Mouse (Mus musculus): Measurements from ENCODE around the gene Rsad1.

Gene Rsad1

DNA sequence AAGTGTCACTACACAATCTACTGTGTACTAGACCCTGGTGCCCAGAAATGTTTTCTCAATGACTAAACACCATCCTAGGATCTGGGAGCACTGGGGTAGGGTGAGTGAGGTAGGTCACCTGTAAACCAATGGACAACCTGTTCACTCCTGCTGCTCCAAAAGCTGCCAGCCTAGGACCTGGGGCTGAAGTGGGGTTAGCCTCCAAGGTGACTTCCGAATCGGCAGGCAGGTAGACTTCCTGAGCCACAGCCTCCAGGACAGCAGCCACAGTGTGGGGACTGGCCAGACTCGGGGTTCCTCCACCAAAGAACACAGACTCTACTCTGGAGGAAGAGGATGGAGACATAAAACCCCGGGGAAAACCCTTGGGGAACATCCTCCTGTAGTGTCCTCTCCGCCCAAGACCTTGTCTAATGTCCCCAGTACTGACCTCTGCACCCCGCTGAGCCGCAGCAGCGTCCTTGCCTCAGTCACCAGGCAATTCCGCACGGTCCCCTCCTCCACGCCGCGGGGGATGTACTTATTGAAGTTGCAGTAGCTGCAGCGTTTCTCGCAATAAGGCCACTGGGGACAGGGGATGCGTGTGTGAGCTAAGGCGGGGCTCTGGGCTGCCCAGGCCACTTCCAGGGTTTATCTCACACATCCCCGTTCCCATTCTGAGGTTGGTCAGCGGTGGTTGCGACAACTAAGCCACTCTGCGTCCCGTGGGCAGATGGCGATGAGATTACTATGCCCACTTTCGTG, 842 bp downstream of the Rsad1 start:
- no peak for DNase-seq (ENCODE audit: low spot score)

DNA sequence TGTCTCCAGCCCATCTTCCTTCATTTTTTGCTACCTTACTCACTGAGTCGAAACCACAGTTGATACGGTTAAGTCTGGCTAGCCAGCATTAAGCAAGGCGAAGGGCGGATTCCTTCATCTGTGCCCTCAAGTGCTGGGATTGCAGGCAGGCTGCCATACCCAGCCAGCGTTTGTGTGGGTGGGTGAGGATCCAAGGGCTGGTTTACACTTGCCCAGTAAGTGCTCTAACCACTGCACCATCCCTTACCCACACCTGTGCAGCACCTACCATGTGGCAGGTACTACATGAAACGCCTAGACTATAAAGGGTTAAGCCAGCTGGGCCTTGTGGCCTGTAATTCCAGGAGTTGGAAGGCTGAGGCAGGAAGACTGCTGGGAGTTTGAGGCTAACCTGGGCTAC, 1.8 kb downstream of the Rsad1 start:
- DNase-seq (ENCODE audit: low spot score) = no peak

DNA sequence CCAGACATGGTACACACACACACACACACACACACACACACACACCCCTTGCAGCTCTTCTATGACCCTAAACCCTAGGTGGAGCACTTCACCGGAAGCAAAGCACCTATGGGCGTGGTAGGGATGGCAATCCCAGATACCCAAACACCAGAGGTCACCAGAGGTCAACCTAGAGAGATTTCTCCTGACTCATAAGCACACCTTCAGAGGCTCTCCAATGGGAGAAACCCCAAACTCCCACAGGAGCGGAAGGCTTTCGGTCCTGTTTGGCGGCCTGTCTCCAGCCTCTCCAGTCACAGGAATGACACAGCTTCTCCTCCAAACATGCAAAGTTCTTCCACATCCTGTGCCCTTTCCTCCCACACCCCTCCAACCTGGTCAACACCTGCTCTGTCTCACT, 2.7 kb downstream of the Rsad1 start:
- no peak for DNase-seq (ENCODE audit: low spot score)

DNA sequence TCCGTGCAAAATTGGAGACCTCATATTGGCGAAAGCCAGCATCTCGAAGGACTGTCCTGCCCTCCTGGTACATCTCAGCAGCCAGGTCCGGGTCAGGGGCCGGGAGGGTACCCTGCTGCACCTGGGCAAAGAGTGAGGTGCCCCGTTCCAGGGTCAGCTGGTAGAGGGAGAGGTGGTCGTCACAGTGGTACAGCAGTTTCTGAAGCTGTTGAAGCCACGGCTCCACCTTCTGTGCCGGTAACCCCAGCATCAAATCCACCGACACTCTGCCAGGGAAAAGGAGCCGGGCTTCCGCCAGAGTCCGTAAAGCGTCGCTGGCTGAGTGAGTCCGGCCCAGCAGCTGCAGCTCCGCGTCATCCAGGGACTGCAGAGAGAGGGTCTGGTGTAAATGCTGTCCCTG, 4.6 kb downstream of the Rsad1 start:
- no peak for DNase-seq (ENCODE audit: low spot score)

DNA sequence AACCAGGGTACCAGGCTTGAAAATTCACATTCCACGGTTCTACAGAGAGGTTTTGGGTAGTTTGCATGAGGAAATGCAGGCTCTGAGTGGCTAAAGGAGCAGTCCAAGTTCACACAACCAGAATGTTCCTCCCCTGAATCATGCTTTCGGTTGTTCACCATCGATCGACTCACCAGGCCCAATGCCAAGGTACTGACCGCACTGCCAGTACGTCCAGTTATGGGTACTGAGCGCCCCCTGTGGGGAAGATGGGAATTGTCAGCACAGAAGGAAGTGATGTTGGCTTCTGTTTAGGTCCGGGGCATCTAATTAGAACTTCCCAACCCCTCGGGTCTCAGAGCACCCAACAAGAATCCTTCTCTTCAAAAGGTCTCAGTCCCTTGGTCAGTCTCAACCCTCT, 5.1 kb downstream of the Rsad1 start:
- DNase-seq (ENCODE audit: low spot score) = peak; percentile 91

DNA sequence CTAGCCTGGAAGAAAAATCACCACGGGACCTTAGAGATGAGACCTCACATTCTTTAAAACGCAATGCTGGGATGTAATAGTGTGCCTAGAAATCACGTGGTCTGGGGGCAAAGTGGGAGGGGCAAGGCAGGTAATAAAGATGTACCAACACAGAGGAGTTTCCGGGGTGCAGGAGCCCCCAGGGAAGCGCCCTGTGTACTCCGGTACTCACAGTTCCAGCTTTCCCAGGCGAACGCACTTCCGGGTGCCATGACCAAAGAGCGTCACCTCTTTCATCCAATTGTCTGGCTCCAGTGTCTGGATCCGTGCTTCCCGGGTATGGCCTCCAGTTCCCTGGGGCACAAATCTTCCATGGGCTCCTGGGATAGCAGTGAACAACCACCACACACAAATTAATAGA, 5.7 kb downstream of the Rsad1 start:
- DNase-seq (ENCODE audit: low spot score) = no peak

DNA sequence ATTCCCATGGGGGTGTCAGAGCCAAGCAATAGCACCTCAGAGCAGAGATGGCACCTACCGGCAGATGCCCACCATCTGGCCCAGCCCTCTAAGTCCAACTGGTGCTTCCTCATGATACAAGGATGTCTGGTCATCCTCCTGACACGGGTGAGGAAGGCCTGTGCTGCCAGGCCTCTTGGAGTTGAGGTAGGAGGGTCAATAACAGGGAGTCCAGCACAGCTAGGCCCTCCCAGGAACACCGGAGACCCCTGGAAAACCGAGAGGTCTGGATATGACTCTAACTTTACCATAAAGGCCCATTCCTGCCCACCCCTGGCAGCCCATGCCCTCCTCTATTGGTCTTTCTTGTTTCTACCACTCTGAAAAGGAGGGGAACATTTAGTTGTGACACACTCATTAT, 6.7 kb downstream of the Rsad1 start:
- DNase-seq (ENCODE audit: low spot score) = no peak

DNA sequence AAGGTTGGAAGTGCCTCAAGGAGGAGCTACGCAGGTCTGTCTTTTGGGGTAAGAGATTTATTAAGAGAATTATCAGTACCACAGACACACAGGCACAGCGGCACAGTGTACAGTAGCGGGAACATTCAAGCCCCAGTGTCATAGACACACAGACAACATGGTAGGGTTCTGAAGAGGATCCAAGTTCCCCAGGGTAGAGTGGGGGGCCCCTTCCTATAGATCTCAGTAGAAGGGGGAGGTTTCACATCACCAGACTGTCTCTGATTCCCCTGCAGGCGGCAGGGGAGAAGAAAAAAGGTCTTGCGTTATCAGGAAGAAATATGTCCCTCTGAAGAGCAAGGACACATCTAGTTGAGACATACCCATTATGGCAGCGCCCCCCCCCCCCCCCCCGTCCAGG, 9.3 kb downstream of the Rsad1 start:
- no peak for DNase-seq (ENCODE audit: low spot score)

DNA sequence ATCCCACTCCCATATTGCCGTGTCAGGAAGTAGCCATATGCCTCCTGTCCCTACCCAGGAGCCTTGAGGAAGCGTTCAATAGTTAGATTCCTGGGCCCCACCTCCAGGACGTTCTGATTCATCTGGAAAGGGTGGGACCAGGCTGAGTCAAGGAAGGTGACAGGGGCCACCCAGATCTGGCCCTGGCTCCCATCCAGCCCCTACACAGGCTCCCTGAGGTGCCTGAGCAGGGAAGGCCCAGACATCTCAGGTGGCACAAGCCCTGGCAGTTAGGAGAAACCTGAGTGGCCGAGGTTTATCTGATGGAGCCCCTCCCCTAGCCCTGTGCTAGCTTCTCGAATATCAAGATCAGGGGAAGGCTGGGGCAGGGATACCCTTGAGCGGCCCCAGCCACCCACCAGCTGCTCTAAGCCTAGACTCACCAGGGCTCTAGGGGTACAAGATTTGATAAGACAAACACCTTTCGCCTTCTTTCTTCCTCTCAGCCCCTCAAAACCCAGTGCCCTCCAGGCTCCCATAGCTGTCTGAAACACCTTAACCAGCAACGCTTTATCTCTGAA, 10.2 kb downstream of the Rsad1 start:
- no peak for DNase-seq (ENCODE audit: low spot score)

DNA sequence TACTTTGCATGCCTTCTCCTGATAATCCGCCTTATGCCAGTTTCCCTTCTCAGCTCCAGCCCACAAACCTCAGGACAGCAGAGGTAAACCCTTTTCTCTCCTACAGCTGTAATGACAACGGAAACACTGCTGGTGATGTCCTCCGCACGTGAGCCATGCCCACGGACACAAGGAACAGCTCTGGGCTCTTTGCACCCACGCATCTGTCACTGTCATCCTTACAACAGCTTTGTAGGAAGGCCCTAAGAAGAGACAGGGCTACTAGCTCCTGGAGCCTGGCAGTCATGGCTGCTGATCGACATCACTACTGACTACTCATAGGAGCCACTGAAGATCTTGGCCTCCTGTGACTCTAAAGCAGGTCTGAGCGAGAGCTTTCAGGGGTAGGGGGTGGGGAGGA, 15.9 kb downstream of the Rsad1 start:
- no peak for DNase-seq (ENCODE audit: low spot score)

DNA sequence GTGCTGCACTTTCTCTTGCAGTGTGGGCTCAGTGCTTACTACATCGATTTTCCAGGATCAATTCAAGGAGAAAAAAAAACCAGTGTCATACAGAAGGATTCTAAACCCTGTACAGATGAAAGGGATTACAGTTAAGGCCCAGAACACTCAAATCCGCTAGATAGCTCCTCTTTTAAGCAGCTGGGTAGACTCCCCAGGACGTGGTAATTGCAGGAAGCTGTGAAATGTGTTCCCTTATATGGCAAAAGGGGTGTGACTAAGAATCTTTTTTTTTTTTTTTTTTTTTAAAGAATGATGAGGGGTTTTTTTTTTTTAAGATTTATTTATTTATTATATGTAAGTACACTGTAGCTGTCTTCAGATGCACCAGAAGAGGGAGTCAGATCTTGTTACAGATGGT, 20.2 kb downstream of the Rsad1 start:
- DNase-seq (ENCODE audit: low spot score) = no peak

DNA sequence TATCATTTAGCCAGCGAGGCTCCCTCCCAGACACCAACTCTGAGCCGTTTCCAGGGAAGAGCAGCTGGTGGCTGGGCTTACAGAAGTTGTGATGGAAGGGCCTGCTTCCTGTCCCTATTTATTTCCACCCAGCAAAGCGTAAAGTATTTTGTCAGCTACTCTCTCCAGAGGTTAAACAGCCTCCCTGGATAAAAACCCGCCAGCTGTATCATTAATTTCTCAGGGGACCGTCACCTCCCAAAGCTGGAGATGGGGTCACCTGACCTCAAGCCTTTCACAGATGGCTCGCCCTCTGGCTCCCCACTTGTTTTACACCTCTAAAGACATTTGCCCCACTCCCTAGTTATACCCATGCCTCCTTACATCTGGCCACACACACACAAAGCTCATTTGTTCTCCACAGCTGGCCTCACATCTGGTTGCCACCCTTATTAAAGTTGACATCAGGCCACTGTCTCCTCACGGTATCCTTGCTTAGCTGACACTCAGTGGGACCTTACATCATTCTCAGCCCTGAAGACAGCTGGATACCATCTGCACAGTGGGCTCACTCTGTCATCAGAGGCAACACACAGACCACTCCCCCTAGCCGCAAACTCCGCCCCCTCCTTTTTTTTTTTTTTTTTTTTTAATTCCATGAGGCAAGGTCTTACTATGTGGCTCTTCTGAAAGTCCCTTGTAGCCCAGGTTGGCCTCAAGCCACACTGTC, 22.7 kb downstream of the Rsad1 start:
- no peak for DNase-seq (ENCODE audit: low spot score)

DNA sequence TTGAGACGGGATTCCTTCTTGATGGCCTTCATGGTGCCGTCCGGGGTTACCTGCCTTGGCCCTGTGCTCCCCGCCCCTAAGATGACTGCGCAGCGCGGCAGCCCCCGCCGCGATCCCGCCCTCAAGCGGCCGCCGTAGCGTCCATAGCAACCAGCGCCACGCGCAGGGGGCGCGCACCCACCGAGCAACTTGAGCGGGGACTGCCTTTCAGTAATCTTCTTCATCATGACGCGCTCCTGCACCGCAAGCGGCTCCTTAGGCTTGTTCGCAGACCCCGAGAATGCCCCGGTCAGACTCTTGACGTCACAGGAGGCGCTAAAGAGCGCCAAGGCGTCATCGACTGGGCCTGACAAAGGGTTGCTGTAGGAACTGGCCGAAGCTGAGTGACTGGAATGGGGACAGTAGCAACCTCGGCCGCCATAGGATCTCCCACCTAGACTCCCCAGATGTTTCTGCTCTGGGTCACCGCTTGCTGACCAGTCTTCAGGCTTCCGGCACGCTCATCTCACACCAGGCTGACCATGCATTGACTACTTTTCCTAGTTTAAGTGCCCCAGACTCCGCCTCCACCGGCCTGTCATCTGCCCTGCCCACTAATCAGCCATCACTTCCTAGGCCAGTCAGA, 27.7 kb downstream of the Rsad1 start, which contains the start of gene Mycbpap:
Mycbpap (minus strand) TSS at position 524 of the 625 bp plus-strand sequence.
- DNase-seq (ENCODE audit: low spot score) = no peak

DNA sequence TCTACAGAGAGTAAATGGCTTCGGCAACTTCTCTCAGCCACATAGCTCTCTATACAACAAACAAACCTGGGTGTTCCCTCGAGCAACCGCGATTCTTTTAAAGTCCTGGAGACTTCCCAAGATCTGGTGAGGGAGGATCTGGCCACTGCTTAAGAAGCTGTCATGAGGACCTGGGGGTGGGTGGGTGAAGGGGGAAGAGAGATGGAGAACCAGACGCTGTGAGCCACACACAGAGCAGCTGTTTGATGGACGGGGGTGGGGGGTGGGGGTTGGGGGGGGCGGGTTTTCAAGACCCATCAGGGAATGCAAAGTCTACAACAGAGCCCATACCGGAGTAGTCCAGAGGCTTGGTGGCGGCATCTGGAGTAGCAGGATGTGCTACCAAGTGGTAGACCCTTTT, 35.6 kb downstream of the Rsad1 start:
- no peak for DNase-seq (ENCODE audit: low spot score)

DNA sequence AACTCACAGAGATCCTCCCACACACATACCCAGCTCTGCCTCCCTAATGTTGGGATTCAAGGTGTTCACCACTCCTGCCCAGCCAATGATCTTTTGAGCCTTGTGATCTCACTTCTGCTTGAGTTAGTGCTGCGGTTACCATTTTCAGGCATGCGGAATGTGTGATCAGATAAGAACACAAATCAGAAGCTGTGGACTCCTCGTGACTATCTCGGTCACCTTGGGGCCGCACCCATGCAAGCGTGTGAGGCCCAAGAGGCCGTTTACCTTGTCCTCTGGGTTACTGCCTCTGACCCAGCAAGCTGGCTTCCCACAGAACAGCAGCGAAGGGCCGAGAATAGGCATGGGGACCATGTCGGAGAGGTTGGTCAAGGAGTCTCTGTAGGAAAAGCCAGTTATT, 40.1 kb downstream of the Rsad1 start:
- no peak for DNase-seq (ENCODE audit: low spot score)

DNA sequence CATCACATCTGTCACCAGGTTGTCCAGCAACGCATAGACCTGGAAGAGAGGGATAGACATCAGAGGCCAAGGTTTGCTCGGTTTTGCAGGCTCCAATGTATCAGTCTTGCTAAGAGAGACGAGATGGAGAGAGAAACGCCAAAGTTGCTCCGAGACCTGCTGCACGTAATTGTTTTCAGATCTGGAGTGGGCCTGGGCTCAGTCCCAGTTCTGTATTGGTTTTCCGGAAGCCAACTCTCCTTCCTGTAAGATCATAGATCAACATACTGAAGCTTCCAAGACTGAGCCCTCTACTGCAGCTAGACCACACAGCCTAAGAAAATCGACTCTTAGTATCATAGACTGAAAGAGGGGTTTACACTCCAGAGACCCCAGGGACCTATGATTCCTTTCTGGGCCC, 47.6 kb downstream of the Rsad1 start:
- no peak for DNase-seq (ENCODE audit: low spot score)

DNA sequence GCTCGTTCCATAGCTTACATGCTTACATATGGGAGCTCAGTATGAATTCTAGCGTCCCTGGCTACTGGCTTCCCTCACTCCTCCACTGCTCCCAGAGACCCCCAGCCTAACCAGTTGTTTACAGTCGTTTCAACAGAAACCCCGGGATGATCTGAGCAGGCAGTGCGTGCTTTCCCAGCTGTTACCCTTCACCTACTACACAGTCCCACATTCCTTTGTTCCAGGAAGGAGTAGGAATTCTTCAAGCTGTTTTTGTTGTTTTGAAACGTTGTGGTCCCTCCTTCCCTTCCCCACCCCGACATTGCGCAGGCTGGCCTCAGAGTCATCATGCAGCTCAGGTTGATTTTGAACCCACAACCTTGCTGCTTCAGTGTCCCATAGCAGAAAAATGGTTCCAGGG, 48.7 kb downstream of the Rsad1 start:
- no peak for DNase-seq (ENCODE audit: low spot score)

DNA sequence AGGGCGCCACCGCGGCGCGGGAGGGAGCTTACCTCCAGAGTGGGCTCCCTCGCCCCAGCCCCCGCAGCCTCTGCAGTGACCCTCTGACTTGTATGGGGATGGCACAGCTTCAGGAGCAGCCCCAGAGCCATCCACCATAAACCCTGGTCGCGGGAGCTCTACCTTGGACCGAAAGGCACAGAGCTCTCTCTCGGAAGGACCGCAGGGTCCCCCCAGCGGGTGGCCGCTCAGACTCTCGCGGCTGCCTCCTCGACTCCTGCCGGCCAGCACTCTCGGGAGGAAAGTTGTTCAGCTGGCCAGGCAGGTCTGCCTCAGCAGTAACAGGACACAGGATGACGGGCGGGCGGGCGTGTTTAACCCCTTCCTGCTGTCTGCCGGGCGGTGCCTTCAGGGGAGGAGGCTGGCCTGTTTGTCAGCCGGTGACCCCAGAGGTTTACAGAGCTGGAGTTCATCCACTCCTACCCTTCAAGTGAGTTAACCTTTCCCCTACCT, 49.3 kb downstream of the Rsad1 start, which contains the start of gene Epn3:
Epn3 (minus strand) TSS at position 314 of the 492 bp plus-strand sequence.
- no peak for DNase-seq (ENCODE audit: low spot score)

DNA sequence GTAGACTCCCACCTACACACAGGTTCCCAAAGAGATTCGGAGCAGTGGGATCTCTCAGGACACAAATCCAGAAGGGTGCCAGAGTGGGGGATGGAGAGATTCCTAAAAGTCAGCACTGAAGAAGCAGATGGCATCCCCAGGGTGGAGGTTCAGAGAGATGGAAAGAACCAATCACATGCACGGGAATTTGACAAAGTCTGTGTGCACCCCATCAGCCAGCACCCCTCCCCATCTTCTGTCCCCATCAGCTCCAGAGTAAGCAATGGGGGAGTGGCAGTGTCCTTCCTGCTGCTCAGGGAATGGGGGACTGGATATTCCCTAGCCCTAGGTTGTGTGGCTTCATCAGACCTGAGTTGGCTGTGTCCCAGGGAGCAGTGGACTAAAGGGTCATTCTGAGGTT, 50.0 kb downstream of the Rsad1 start:
- DNase-seq (ENCODE audit: low spot score) = no peak

DNA sequence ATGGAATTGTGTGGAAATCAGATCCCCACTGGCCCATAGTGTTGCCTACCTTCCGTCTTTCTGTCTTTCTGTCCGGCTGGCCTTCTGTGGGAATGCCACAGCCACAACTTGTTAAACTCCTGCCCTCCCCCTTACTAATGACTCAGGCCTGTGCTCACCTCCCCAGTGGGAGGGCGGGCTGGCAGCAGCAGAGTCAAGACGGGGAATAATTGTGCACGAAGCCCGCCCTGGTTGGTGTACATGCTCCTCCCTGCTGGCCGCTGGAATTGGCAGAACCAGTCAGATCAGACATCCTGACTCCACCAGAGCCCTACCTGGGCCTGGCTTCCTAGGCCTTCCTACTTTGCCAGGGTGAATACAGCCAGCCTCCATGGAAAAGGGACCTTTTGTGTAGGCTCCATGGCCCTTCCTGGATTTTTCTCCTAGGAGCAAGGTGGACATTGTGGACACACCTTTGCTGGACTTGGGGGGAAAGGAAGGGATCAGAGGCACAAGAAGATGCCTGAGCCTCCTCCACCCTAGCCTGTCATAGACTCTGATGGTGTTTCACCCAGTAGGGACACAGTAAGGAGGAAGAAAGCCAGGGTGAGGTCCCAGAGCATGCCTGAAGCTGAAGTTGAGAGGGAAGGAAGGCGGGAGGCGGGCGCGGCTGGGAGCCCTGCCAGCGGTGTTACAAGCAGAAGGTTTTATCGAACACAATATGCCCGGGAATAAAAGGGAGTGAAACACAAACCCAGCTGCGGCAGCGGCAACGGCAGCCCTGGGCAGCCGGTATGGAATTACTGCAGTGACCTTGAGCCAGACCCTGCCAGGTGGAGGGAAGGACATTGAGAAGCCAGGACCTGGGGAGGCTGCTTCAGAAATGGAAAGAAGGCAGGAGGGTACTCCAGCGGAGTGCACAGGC, 50.7 kb downstream of the Rsad1 start:
- DNase-seq (ENCODE audit: low spot score) = no peak

DNA sequence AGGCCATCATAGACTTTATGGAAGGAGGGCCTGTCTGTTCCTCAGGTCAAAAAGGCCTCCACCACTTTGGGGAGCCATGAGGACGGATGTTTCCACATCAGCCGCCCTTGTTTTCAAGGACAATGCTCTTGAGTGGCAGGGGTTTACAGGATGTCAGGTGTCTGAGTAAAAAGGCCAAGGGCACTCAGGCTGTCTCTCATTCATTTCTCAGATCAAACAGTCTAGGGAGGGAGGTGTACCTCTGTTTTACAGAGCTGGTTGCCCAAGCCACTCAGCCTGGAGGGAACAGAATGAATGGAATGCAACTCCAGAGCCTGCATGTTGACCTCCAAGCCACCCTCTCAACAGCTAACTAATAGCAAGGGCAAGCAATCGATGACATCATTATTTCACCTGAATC, 53.6 kb downstream of the Rsad1 start:
- no peak for DNase-seq (ENCODE audit: low spot score)

DNA sequence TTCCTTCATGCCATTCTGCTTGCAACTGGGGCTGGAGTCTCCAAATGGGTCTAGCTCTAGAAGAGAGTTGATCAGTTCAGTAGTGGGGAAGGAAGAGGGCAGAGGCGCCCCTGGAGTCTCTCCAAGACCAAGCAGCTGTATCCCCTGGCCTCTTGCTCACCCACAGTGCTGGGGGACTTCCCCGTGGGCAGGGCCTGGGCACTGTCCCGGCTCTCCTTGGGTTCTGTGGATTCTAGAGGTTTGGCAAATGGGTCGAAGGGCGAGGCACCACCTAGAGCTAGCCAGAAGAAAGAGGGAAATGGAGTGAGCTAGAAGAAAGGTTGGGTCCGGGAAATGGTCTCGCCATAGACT, 57.3 kb downstream of the Rsad1 start:
- no peak for DNase-seq (ENCODE audit: low spot score)
